Mouse (Mus musculus) brain, embryonic 14.5 days (tissue): ENCODE data around the gene Ssr2.

Experiments
- CTCF ChIP-seq: fragments of 200-500 bp; IDR thresholded peaks from 2 replicates; pipeline ENCODE4 v1.5.1; 2012; ENCODE audit warnings: inconsistent platforms, mild to moderate bottlenecking, moderate library complexity, borderline replicate concordance; ENCODE audit not compliant: insufficient read depth, insufficient read length; ENCODE audit errors: extremely low read depth
- POLR2A ChIP-seq: fragments of 200-500 bp; IDR thresholded peaks from 2 replicates; pipeline ENCODE4 v1.6.1; 2012; ENCODE audit warnings: mild to moderate bottlenecking, inconsistent platforms, borderline replicate concordance; ENCODE audit not compliant: poor library complexity, insufficient read depth, insufficient read length, severe bottlenecking; ENCODE audit errors: extremely low read depth

- TF ChIP-seq CTCF (no peak), POLR2A (no peak)
Observed at GRCm38 (mm10) chr3:88569694-88570093, 6.0 kb upstream of the Ssr2 start.
